Mouse (Mus musculus) monocyte, adult 2 months (primary cell): Measurements from ENCODE around the gene Pnpla2.
"Not testable (repeated sequence)": the region's sequence is repeated elsewhere in the genome, so short reads cannot be mapped to it uniquely, and the experiment has no call there.

ENCODE experiments used
- DNase-seq, 2 experiments: peaks; one replicate each; pipeline ENCODE4 v3.0.0; 2022; ENCODE audit warnings: low spot score in 2 of 2, low read depth in 1 of 2

Gene Pnpla2

GRCm38 (mm10) chr7:141454967-141455551 lies at the start of gene Pnpla2:
Gene Pnpla2, plus strand, starts transcription at chr7:141455198.
- peak; percentile 73 to 86 for DNase-seq

DNA sequence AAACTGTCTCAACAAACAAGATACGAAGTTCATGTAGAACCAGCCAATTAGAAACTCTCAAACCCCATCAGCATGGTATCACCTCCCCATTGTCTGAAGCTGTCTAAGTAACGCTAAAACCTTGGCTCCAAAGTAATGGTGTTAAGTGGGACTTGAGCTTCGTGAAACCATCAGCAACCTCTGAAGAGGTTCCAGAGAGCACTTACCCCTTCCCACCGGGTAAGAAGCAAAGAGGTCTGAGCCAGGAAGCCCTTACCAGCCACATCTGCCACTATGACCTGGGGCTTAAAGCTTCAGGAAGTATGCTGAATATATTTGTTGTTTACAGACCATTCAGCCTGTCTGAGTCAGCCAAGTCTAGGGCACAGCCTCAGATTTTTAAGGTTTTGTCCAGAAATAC lies 49.5 kb upstream of the Pnpla2 start:
- no peak for DNase-seq

- not testable (repeated sequence) for DNase-seq
These were observed 47.3 kb upstream of the Pnpla2 start for GRCm38 (mm10) chr7:141407670-141408069.

DNA sequence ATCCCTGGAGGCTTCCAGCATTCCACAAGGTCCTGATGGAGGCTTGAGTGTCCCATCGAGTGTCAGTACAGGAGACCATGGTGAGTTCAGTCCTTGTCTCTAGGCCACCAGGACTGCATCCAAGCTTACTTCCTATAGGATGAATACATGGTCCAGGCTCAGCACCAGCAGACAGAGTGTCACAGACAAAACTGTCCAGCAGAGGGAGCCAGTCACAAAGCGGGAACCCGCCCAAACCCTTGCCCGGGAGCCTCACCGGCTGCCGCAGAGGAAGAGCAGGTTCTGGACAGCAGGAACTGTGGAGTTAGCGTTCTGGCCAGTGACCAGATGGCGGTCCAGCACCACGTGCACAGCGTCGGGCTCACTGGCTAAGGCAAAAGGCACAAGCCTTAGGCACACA lies 46.2 kb upstream of the Pnpla2 start:
- peak; percentile 57 to 77 for DNase-seq

DNA sequence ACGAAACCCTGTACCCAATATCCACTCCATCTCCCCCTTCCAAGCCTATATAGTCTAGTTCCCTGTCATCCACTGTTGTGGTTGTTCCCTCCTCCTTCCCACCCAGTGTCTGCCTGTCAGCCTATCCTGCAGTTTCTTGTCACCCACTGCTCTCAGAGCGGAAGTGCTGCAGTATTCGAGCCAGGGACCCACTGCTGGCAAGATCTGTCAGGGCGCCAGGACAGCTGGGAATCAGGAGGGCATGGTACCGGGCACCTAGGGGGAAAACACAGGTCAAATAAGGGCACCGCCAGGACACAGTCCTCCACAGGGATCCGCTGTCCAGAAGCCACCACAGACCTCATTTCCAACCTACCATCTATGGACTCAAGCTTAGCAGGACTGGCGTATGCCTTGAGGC lies 44.4 kb upstream of the Pnpla2 start:
- DNase-seq, result no peak

DNA sequence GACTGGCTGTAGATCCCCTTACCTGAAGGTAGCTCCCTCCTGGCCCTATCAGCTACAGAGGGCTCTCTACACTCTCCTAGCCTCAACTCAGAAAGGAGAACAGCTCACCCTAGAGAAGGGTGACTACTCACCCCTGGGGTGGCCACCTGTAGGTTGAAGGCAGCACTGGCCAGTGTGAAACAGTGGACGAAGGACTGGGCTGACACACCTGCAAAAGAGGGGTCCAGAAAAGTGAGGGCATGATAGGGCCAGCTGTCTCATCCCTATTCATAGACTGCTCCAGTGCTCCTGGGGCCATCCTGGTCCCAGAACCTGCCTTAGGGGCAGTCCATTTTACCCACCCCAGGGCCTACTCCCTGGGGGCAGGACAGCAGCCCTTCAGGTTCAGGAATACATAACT lies 43.3 kb upstream of the Pnpla2 start:
- no peak for DNase-seq

GRCm38 (mm10) chr7:141413331-141413730 lies 41.7 kb upstream of the Pnpla2 start:
- DNase-seq, result no peak

DNA sequence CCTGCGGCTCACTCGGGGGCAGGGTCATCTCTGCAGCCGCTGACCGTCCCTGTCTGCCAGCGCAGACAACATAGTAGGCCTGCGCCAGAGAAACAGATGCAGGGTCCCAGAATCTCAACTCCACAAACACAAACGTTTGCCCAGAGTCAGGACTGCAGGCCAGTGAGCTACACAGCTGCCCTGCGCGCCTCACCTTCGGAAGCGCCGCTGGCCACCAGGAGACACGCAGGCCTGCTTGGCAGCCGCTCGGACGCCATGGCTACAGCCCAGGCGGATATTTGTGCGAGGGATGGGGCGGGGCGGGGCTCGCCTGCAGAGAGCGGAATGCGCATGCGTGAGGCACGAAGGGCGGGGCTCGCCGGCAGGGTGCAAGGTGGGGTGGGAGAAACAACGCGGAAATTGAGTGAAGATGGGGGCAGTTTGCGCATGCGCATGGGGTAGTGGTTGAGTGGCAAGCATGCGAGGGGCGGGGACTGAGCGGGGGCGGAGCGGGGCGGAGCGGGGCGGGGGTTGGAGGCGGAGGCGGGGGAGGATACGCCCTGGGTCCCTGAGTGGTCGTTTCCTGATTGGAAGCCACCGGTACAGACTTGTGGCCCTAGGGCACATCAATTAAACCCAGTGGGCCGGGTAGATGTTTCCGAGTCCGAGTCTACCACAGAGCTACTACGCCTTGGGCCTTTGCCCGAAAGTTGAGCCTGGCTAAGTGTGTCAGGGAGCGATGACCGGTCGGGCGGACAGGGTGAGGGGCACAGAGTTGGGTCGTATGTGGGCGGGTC lies 41.0 kb upstream of the Pnpla2 start, which contains the start of gene Gatd1:
Gene Gatd1, minus strand, starts transcription at position 328 of the 776 bp plus-strand sequence.
- peak; percentile 94 to 97 for DNase-seq

DNA sequence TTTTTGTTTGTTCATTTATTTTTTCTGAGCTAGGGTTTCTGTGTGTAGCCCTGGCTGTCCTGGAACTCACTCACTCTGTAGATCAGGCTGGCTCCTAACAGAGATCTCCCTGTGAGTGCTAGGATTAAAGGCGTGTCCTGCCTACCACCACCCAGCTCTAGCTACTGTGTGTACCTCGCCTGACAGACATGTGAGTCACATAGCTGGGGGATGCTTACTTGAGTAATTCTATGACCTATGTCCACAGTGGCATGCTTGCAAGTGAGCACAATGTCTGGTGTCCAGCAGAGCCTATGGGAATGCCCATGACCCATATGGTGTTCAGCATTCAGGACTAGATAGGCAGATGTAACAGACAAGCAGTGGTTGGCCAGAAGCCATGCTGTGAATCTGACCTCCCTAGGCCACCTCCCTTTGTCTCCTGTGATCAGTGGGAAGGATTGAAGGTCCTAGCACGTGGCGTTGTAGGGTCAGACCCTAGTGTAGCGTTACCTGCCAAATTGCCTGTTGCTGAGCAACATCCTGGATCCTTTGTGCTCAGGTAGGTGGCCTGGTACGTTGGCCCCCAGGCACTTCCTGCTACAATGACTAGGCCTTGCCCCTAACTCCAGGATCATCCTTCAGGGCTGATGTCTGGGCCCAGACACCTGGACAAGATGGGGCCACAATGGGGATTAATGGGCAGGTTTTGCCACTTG lies 38.7 kb upstream of the Pnpla2 start:
- DNase-seq, result no peak

GRCm38 (mm10) chr7:141417731-141418681 lies 37.0 kb upstream of the Pnpla2 start:
- no peak for DNase-seq

DNA sequence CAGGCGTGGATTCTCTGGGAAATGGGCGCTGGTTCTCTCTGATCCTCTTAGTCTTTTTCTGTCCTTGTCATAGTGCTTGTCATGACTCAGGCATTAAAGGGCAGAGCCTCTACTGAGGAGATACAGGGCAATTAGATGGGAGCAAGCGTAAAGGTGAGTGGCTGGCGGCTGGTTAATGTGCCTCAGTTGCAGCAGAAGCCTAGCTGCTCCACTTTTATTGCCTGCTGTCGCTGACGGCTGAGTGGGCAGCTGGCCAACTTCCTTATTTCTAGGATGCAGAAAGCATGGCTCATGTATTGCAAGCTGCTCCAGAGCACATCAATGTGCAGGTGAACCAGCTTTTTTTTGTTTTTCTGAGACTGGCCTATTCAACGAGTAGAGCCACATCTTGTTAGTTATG lies 36.0 kb upstream of the Pnpla2 start:
- peak in 1 of 2 experiments; percentile 47 for DNase-seq

GRCm38 (mm10) chr7:141420030-141420702 lies 34.8 kb upstream of the Pnpla2 start:
- DNase-seq, result no peak

DNA sequence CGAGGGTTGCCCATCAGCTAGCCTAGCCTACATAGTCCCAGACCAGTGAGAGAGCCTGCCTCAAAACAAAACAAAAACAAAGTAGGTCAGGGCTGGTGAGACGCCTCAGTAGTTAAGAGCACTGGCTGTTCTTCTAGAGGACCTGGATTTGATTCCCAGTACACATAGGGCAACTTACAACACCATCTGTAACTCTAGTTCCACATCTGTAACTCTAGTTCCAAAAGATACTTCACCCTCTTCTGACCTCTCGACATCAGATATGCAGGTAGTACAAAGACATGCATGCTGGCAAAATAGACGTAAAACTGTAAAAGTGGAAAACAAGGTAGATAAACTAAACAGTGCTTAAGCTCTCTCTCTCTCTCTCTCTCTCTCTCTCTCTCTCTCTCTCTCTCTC lies 31.2 kb upstream of the Pnpla2 start:
- no peak for DNase-seq

DNA sequence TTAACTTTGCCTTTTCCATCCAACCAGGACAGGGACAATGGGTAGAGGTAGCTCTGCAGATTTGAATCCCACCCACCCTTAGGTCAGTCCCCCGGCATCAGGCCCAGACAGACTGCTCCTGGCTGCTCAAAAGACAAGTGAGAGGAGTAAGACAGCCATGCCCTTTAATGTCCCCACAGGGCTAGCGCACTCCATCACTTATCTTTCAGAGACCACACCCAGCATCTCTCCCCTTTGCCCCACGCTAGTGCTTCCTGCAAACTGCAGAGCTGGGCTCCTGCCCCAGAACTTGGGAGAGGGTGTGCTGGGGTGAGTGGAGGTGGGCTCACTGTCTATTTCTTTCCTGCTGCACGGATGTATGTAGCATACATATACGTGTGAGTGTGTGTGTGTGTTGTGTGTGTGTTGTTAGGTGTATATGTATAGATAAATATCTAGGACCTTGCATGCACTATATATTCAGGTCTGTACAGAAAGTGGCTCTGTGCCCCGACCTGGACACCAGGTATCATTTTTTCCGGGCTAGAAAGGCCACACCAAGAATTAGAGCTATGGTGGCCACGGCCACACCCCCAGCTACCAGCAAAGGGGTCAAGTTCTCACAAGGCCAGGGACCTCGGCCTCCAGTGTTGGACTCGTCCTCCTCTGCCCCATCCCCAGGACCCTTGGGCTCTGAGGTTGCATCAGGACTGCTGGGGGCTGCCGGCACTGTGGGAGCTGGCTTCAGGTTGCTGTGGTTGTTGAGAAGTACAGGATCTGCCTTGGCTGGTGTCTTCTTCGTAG lies 27.9 kb upstream of the Pnpla2 start:
- no peak for DNase-seq

GRCm38 (mm10) chr7:141428701-141429100 lies 26.3 kb upstream of the Pnpla2 start:
- no peak for DNase-seq

- DNase-seq, result no peak
These were observed 25.7 kb upstream of the Pnpla2 start, which contains the start of gene Cend1 for GRCm38 (mm10) chr7:141429310-141429709. Gene Cend1, minus strand, starts transcription at chr7:141429491.

- no peak for DNase-seq
These were observed 25.0 kb upstream of the Pnpla2 start for GRCm38 (mm10) chr7:141429840-141430584.

DNA sequence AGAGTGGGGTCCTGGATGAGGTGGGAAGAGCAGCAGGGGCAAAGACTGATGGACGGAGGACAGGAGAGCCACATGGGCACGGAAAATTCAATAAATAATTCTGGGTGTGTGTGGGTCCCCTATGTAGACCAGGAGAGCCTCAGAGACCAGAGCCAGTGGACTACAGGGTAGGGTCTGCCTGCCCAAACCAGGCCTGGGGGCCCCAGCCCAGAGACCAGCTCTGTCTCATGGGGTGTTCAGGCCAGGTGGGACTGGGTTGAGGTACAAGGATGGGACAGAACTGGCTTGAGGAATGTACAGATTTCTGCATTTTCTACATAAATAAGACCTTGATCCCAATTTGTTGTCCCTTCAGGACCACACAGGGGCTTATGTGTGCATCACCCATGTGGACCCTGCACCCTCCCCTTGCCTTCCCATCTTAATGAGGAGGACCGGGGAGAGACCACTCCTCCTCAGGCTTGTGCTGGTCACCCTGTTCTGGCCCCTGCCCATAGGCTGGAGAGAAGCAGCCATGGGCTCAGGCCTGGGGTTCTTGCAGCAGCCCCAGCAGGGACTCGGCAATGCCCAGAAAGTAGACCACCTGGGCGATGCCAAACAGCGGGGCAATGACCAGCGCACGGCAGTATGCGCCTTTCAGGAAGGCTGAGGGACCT lies 24.3 kb upstream of the Pnpla2 start:
- no peak for DNase-seq
